Comparison of ENCODE assay signal across 28 mouse cellular contexts in the genomic region with DNA sequence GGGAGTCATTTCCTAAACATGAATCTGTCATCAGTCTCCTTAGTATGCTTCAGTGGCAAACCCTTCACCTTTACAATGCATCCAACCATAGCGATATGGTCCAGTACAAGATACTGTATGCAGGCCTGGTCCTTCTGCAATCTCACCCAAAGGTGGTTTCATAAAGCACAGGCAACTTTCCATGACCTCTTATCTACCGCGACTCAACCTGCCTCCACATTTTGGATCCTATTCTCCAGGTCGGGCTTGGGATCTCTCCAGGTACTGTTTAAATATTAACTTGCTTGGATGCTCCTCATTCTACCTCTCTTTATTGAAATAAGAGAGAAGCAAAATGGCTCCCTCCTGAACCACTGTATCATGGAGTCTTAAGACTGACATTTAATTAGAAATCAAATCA.
"Had no signal": no experiment of that assay in that cellular context is flagged by ENCODE, and none has a peak within 500 bp of the region (broad histone marks: within the 10 kb centered on the region; RNA-seq: fewer than 3 reads in every experiment).

No protein-coding gene starts in this region.

- H3K27ac ChIP-seq: heart, embryonic 10.5 days; heart, embryonic 13.5 days; heart, embryonic 15.5 days; hindbrain, embryonic 10.5 days; hindbrain, embryonic 12.5 days; hindbrain, embryonic 13.5 days; hindbrain, embryonic 14.5 days; hindbrain, embryonic 15.5 days; hindbrain, postnatal 0 days; intestine, embryonic 15.5 days; kidney, embryonic 15.5 days; kidney, postnatal 0 days; layer of hippocampus, adult 2 months; left cerebral cortex, adult 2 months had no signal

- H3K4me3 ChIP-seq: heart, embryonic 10.5 days; heart, embryonic 12.5 days; heart, embryonic 13.5 days; heart, embryonic 15.5 days; hindbrain, embryonic 10.5 days; hindbrain, embryonic 12.5 days; hindbrain, embryonic 13.5 days; hindbrain, embryonic 15.5 days; intestine, embryonic 15.5 days; kidney, embryonic 15.5 days; layer of hippocampus, adult 2 months; left cerebral cortex, adult 2 months had no signal

- H3K36me3 ChIP-seq: heart, embryonic 10.5 days; heart, embryonic 12.5 days; heart, embryonic 13.5 days; heart, embryonic 15.5 days; hindbrain, embryonic 10.5 days; hindbrain, embryonic 12.5 days; hindbrain, embryonic 13.5 days; hindbrain, embryonic 15.5 days; intestine, embryonic 15.5 days; kidney, embryonic 15.5 days had no signal

- H3K4me1 ChIP-seq: heart, embryonic 10.5 days; heart, embryonic 12.5 days; heart, embryonic 13.5 days; heart, embryonic 15.5 days; hindbrain, embryonic 10.5 days; hindbrain, embryonic 12.5 days; hindbrain, embryonic 13.5 days; hindbrain, embryonic 15.5 days; intestine, embryonic 15.5 days; kidney, embryonic 15.5 days had no signal

- H3K27me3 ChIP-seq: heart, embryonic 12.5 days; heart, embryonic 13.5 days; heart, embryonic 15.5 days; hindbrain, embryonic 12.5 days; hindbrain, embryonic 13.5 days; hindbrain, embryonic 15.5 days; intestine, embryonic 15.5 days had no signal

- DNase-seq: heart, postnatal 14 days; heart, postnatal 36 days; heart, postnatal 4 days; kidney, adult 11 months; kidney, adult 18-20 months; kidney, adult 8-10 months; kidney, adult 9 months; kidney, postnatal 10 days; kidney, postnatal 14 days; kidney, postnatal 36 days; kidney, postnatal 4 days; layer of hippocampus, adult 9-11 months; layer of hippocampus, postnatal 36 days had no signal

- H3K9ac ChIP-seq: heart, embryonic 12.5 days; heart, embryonic 13.5 days; heart, embryonic 15.5 days; hindbrain, embryonic 12.5 days; hindbrain, embryonic 13.5 days; hindbrain, embryonic 14.5 days; hindbrain, embryonic 15.5 days; intestine, embryonic 15.5 days; kidney, embryonic 15.5 days had no signal
